Mouse (Mus musculus): ENCODE data around the gene Mfrp. TPM values are rescaled to one million over a fixed set of nuclear protein-coding genes. Genes with fewer than 3 reads are reported as not detected.

Mfrp gene
- polyA plus RNA-seq, 1 experiment from 2014 or later: 0.22 TPM

- Histone ChIP-seq H3K9me3 (no peaks in the 10 kb centered on the region), H3K27ac (no peak overlapping the region), H3K4me3 (no peak overlapping the region), H3K36me3 (no peaks in the 10 kb centered on the region), H3K27me3 (peaks cover 33% of the 10 kb centered on the region), H3K4me2 (no peak overlapping the region), H3K9ac (no peak overlapping the region), H3K4me1 (replicated peaks) (peaks cover 53% of the 10 kb centered on the region)
- ATAC-seq (ENCODE audit: low FRiP score): no peak
- WGBS: 69% methylated on average over 5 of the region's 5 CpGs
Observed at GRCm38 (mm10) chr9:44080953-44081352, 20.6 kb upstream of the Mfrp start.

- ATAC-seq (ENCODE audit: low FRiP score): no peak
- 72% methylated on average over 5 of the region's 5 CpGs for whole genome bisulfite sequencing
- H3K4me3 ChIP-seq: no peak overlapping the region
- no peak overlapping the region for H3K27ac ChIP-seq
- H3K4me1 ChIP-seq (replicated peaks): peaks cover 49% of the 10 kb centered on the region
- no peak overlapping the region for H3K9ac ChIP-seq
- no peaks in the 10 kb centered on the region for H3K36me3 ChIP-seq
- peaks cover 39% of the 10 kb centered on the region for H3K27me3 ChIP-seq
- no peak overlapping the region for H3K4me2 ChIP-seq
- H3K9me3 ChIP-seq: no peaks in the 10 kb centered on the region
Observed at GRCm38 (mm10) chr9:44081581-44081980, 19.9 kb upstream of the Mfrp start.

- Histone ChIP-seq H3K27ac (no peak overlapping the region), H3K9ac (no peak overlapping the region), H3K4me1 (replicated peaks) (peaks cover 43% of the 10 kb centered on the region), H3K9me3 (no peaks in the 10 kb centered on the region), H3K36me3 (no peaks in the 10 kb centered on the region), H3K4me3 (no peak overlapping the region), H3K27me3 (peaks cover 46% of the 10 kb centered on the region), H3K4me2 (no peak overlapping the region)
- no peak for ATAC-seq (ENCODE audit: low FRiP score)
- WGBS: 89% methylated on average over 5 of the region's 5 CpGs
Observed at GRCm38 (mm10) chr9:44082266-44082665, 19.3 kb upstream of the Mfrp start.

GRCm38 (mm10) chr9:44083392-44084121 lies 18.0 kb upstream of the Mfrp start:
- no peak for ATAC-seq (ENCODE audit: low FRiP score)
- Histone ChIP-seq H3K4me3 (peak overlapping the region; percentile 56), H3K27me3 (peaks cover 56% of the 10 kb centered on the region), H3K9me3 (no peaks in the 10 kb centered on the region), H3K4me1 (replicated peaks) (peaks cover 45% of the 10 kb centered on the region), H3K36me3 (no peaks in the 10 kb centered on the region), H3K4me2 (peak overlapping the region; percentile 98), H3K27ac (no peak overlapping the region), H3K9ac (no peak overlapping the region; the same call in 1 of the 2 replicates)
- WGBS: 10% methylated on average over 23 of the region's 23 CpGs

GRCm38 (mm10) chr9:44084236-44084635 lies 17.3 kb upstream of the Mfrp start:
- H3K4me2 ChIP-seq: peak overlapping the region; percentile 98
- H3K36me3 ChIP-seq: no peaks in the 10 kb centered on the region
- H3K4me3 ChIP-seq: peak overlapping the region; percentile 56
- H3K27ac ChIP-seq: no peak overlapping the region
- H3K9me3 ChIP-seq: no peaks in the 10 kb centered on the region
- H3K9ac ChIP-seq: peak overlapping the region; percentile 78
- no peak for ATAC-seq (ENCODE audit: low FRiP score)
- peaks cover 62% of the 10 kb centered on the region for H3K27me3 ChIP-seq
- 3% methylated on average over 14 of the region's 14 CpGs for whole genome bisulfite sequencing
- peaks cover 39% of the 10 kb centered on the region for H3K4me1 ChIP-seq (replicated peaks)

GRCm38 (mm10) chr9:44084659-44085229 lies 16.8 kb upstream of the Mfrp start:
- H3K4me1 ChIP-seq (replicated peaks): peaks cover 39% of the 10 kb centered on the region
- no peaks in the 10 kb centered on the region for H3K36me3 ChIP-seq
- no peak overlapping the region for H3K27ac ChIP-seq
- peaks cover 67% of the 10 kb centered on the region for H3K27me3 ChIP-seq
- H3K4me2 ChIP-seq: peak overlapping the region; percentile 98
- H3K9me3 ChIP-seq: no peaks in the 10 kb centered on the region
- peak overlapping the region; percentile 78 for H3K9ac ChIP-seq
- ATAC-seq (ENCODE audit: low FRiP score): peak; percentile 66
- WGBS: under 1% methylated on average over 62 of the region's 62 CpGs
- H3K4me3 ChIP-seq: peak overlapping the region; percentile 56

GRCm38 (mm10) chr9:44085276-44085675 lies 16.3 kb upstream of the Mfrp start:
- ATAC-seq (ENCODE audit: low FRiP score): no peak

GRCm38 (mm10) chr9:44085741-44086665 lies 15.5 kb upstream of the Mfrp start:
- H3K4me1 ChIP-seq (replicated peaks): peaks cover 37% of the 10 kb centered on the region
- H3K9me3 ChIP-seq: no peaks in the 10 kb centered on the region
- no peaks in the 10 kb centered on the region; the same call in 1 of the 2 replicates for H3K36me3 ChIP-seq
- peak overlapping the region; percentile 98 for H3K4me2 ChIP-seq
- WGBS: 68% methylated on average over 15 of the region's 15 CpGs
- H3K27me3 ChIP-seq: peaks cover 69% of the 10 kb centered on the region
- no peak overlapping the region for H3K27ac ChIP-seq
- no peak overlapping the region for H3K4me3 ChIP-seq
- no peak for ATAC-seq (ENCODE audit: low FRiP score)
- H3K9ac ChIP-seq: no peak overlapping the region

More at GRCm38 (mm10) chr9:44085276-44085675, 16.3 kb upstream of the Mfrp start:
- peak overlapping the region; percentile 56 for H3K4me3 ChIP-seq
- 5% methylated on average over 10 of the region's 10 CpGs for WGBS
- no peak overlapping the region for H3K27ac ChIP-seq
- no peaks in the 10 kb centered on the region for H3K9me3 ChIP-seq
- peak overlapping the region; percentile 78 for H3K9ac ChIP-seq
- H3K27me3 ChIP-seq: peaks cover 69% of the 10 kb centered on the region
- H3K36me3 ChIP-seq: no peaks in the 10 kb centered on the region
- H3K4me2 ChIP-seq: peak overlapping the region; percentile 98
- H3K4me1 ChIP-seq (replicated peaks): peaks cover 39% of the 10 kb centered on the region

- H3K4me3 ChIP-seq: no peak overlapping the region
- peaks cover 67% of the 10 kb centered on the region for H3K27me3 ChIP-seq
- H3K4me2 ChIP-seq: no peak overlapping the region
- H3K4me1 ChIP-seq (replicated peaks): peaks cover 37% of the 10 kb centered on the region
- WGBS: 41% methylated on average over 10 of the region's 10 CpGs
- ATAC-seq (ENCODE audit: low FRiP score): no peak
- H3K36me3 ChIP-seq: no peaks in the 10 kb centered on the region; the same call in 1 of the 2 replicates
- no peak overlapping the region for H3K27ac ChIP-seq
- no peaks in the 10 kb centered on the region for H3K9me3 ChIP-seq
- H3K9ac ChIP-seq: no peak overlapping the region
Observed at GRCm38 (mm10) chr9:44086960-44087359, 14.6 kb upstream of the Mfrp start.

GRCm38 (mm10) chr9:44087761-44088455 lies 13.6 kb upstream of the Mfrp start:
- 19% methylated on average over 15 of the region's 15 CpGs for WGBS
- Histone ChIP-seq H3K36me3 (no peaks in the 10 kb centered on the region; the same call in 1 of the 2 replicates), H3K4me3 (no peak overlapping the region), H3K9ac (peak overlapping the region; percentile 24; the same call in 1 of the 2 replicates), H3K4me1 (replicated peaks) (peaks cover 37% of the 10 kb centered on the region), H3K27ac (no peak overlapping the region), H3K4me2 (no peak overlapping the region), H3K9me3 (no peaks in the 10 kb centered on the region), H3K27me3 (peaks cover 62% of the 10 kb centered on the region)
- ATAC-seq (ENCODE audit: low FRiP score): no peak

GRCm38 (mm10) chr9:44088877-44089608 lies 12.5 kb upstream of the Mfrp start:
- Histone ChIP-seq H3K4me1 (replicated peaks) (peaks cover 31% of the 10 kb centered on the region), H3K27ac (no peak overlapping the region), H3K9ac (no peak overlapping the region), H3K36me3 (no peaks in the 10 kb centered on the region; the same call in 1 of the 2 replicates), H3K4me3 (no peak overlapping the region), H3K4me2 (no peak overlapping the region), H3K27me3 (peaks cover 50% of the 10 kb centered on the region), H3K9me3 (no peaks in the 10 kb centered on the region)
- no peak for ATAC-seq (ENCODE audit: low FRiP score)
- 73% methylated on average over 12 of the region's 12 CpGs for WGBS

Measured in hindbrain, embryonic 13.5 days (tissue).